Mouse (Mus musculus) liver, embryonic 13.5 days (tissue): ENCODE measurements around the gene Vat1l. TPM values are rescaled to one million over a fixed set of nuclear protein-coding genes. Genes with fewer than 3 reads are reported as not detected.

ENCODE experiments used
- ATAC-seq: fragments of 200-750 bp; cut with Nextera tagmentation; 2 replicates; pipeline ENCODE4 v1.8.0; 2017; ENCODE audit warnings: low read depth, mild to moderate bottlenecking, moderate number of reproducible peaks, moderate library complexity
- DNase-seq: peaks from one replicate; pipeline ENCODE4 v3.0.0; 2022
- H3K27ac ChIP-seq: fragments of 300-500 bp; sonication (generic); 2 replicates; pipeline ENCODE4 v1.5.1; 2015; ENCODE audit warnings: moderate library complexity, mild to moderate bottlenecking, inconsistent platforms
- H3K27me3 ChIP-seq: fragments of 300-500 bp; sonication (generic); 2 replicates; pipeline ENCODE4 v1.6.1; 2015; ENCODE audit warnings: mild to moderate bottlenecking, inconsistent platforms
- H3K36me3 ChIP-seq: fragments of 300-500 bp; sonication (generic); 2 replicates; pipeline ENCODE4 v1.6.1; 2015; ENCODE audit warnings: mild to moderate bottlenecking, inconsistent platforms
- H3K4me1 ChIP-seq: fragments of 300-500 bp; sonication (generic); replicated peaks from 2 replicates; pipeline ENCODE4 v1.6.1; 2015; ENCODE audit warnings: inconsistent platforms
- H3K4me2 ChIP-seq: fragments of 300-500 bp; sonication (generic); 2 replicates; pipeline ENCODE4 v1.6.1; 2015; ENCODE audit warnings: inconsistent platforms, mild to moderate bottlenecking, moderate library complexity
- H3K4me3 ChIP-seq: fragments of 300-500 bp; sonication (generic); replicated peaks from 2 replicates; pipeline ENCODE4 v1.5.1; 2015; ENCODE audit warnings: mild to moderate bottlenecking, inconsistent platforms
- H3K9ac ChIP-seq: fragments of 300-500 bp; sonication (generic); 2 replicates; pipeline ENCODE4 v1.6.1; 2015; ENCODE audit warnings: mild to moderate bottlenecking, inconsistent platforms
- H3K9me3 ChIP-seq: fragments of 300-500 bp; sonication (generic); replicated peaks from 2 replicates; pipeline ENCODE4 v1.6.1; 2016; ENCODE audit warnings: inconsistent platforms
- WGBS: fragments of 180-500 bp; shearing (Covaris S2); methylation state at CpG from one replicate; pipeline ENCODE4 v1.1.7; 2015; ENCODE audit not compliant: insufficient replicate concordance; 5-methylcytosine and 5-hydroxymethylcytosine counted together
- polyA plus RNA-seq: library from polyadenylated mRNA; unstranded; fragments of >200 nt; fragmentation: Nextera tagmentation; extraction: Ambion mirVana; gene quantifications from 2 replicates; pipeline ENCODE4 v1.2.1, GENCODE M21; 2015

The Vat1l gene
- polyA plus RNA-seq, 1 experiment from 2014 or later, result 0.06 TPM

DNA sequence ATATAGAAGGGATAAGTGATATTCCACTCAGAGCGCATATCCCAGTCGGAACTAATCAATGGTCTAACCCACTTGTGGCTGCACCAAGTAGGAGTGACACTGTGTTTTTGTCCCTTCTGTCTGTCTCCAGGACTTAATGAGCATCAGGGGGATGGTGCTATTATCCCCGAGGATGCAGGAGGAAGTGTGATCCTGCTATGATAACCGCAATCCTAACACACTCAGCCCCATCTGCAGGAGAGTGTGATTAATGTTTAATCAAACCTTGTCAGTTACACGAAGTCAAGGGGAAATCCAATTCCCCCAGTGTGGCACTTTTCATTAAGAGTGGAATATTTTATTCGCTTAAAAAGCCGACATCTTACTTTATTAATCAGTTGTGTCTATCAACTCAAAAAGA, 196.3 kb downstream of the Vat1l start:
- 52% methylated on average over 7 of the region's 7 CpGs for WGBS
- H3K36me3 ChIP-seq, result no peaks in the 10 kb centered on the region
- no peaks in the 10 kb centered on the region for H3K27me3 ChIP-seq
- H3K27ac ChIP-seq, result no peak overlapping the region
- H3K4me3 ChIP-seq, result no peak overlapping the region
- ATAC-seq (no peak), DNase-seq (no peak)
- no peaks in the 10 kb centered on the region for H3K4me1 ChIP-seq
- no peaks in the 10 kb centered on the region for H3K9me3 ChIP-seq
- H3K9ac ChIP-seq, result no peak overlapping the region
- no peak overlapping the region for H3K4me2 ChIP-seq

DNA sequence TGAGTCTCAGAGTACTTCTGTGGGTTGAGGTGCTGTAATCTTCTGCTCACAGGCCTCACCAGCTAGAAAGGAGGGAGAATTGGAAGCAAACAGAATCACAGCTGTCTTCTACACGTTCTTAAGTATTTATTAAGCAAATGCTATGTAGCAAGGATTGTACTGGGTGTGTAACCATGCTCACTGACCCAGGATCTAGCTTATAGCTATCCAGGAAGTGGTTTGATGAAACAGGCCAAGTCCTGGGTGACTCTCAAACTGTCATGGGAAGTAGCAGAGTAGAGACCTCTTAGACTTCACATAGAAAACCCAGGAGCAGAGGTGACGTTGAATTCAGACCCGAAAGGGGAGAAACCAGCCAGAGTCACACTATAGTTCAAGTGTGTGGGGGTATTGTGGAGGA, 206.0 kb downstream of the Vat1l start:
- Histone ChIP-seq H3K4me2 (no peak overlapping the region), H3K27ac (no peak overlapping the region), H3K9ac (no peak overlapping the region), H3K9me3 (no peaks in the 10 kb centered on the region), H3K27me3 (no peaks in the 10 kb centered on the region), H3K4me3 (no peak overlapping the region), H3K4me1 (no peaks in the 10 kb centered on the region), H3K36me3 (no peaks in the 10 kb centered on the region)
- no peak for ATAC-seq
- no peak for DNase-seq
- WGBS, result 53% methylated on average over 3 of the region's 3 CpGs

DNA sequence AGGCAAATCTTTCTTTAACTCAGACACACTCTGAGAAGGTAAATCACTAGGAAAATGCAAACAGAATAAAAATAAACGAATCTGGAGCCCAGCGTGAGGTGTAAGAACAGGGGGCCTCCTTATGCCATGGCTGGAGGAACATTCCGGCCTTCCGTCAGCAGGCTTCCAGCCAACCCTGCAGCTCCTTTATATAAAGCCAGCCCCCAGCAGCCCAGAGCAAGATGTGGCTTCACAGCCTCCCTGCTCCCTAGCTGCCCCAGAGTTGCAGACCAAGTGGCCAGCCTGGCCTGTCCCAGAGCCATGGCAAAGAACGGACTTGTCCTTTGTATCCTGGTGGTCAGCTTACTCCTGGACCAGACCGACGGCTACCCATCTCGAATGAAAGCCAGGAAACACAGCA, 212.4 kb downstream of the Vat1l start, which contains the start of gene Clec3a:
Clec3a (plus strand) TSS at position 301 of the 400 bp plus-strand sequence.
- no peaks in the 10 kb centered on the region for H3K36me3 ChIP-seq
- H3K27ac ChIP-seq, result no peak within 1 kb of the TSS
- H3K4me3 ChIP-seq, result no peak within 1 kb of the TSS
- ATAC-seq (no peak), DNase-seq (no peak)
- no peaks in the 10 kb centered on the region for H3K9me3 ChIP-seq
- H3K4me2 ChIP-seq, result no peak within 1 kb of the TSS
- no peaks in the 10 kb centered on the region for H3K4me1 ChIP-seq
- 63% methylated on average over 8 of the region's 8 CpGs for WGBS
- H3K27me3 ChIP-seq, result no peaks in the 10 kb centered on the region
- H3K9ac ChIP-seq, result no peak within 1 kb of the TSS

DNA sequence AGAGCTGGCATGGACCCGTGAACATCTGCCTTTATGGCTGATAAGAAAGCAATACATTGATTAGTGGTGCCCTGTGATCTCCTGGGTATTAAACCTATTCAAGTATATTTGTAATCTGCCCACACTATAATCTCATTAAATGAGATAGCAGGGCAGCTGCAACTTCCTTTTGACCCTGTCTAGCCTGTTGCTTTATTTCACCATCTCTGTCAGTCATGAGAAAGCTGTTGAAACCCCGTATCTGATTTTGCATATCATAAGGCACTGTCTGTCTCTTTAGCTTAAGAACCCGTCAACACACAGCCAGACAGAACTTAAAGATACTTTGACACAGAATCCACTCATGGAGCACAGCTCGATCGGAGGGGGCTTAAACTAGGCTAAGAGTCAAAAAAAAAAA, 213.1 kb downstream of the Vat1l start:
- Histone ChIP-seq H3K4me3 (no peak overlapping the region), H3K27ac (no peak overlapping the region), H3K36me3 (no peaks in the 10 kb centered on the region), H3K27me3 (no peaks in the 10 kb centered on the region), H3K4me2 (no peak overlapping the region), H3K9me3 (no peaks in the 10 kb centered on the region), H3K9ac (no peak overlapping the region), H3K4me1 (no peaks in the 10 kb centered on the region)
- ATAC-seq (no peak), DNase-seq (no peak)
- 46% methylated on average over 5 of the region's 5 CpGs for WGBS

DNA sequence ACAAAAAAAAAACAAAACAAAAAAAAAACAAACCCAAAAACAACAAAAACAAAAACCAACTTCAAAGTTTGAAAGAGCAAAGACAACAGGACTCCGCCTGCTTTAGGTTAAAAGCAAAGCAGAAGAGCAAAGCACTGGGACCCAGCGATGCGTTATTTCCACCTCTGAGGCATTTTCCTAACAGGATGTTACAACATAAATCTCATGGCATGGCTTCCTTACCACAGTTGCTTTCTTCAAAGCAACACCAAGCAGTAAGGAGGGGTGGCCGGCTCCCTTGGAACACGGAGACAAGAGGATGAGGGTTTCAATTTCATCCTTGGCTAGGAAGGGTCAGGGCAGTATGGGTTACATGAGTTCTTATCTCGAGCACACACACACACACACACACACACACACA, 213.5 kb downstream of the Vat1l start:
- Histone ChIP-seq H3K36me3 (no peaks in the 10 kb centered on the region), H3K4me3 (no peak overlapping the region), H3K27me3 (no peaks in the 10 kb centered on the region), H3K9me3 (no peaks in the 10 kb centered on the region), H3K9ac (no peak overlapping the region), H3K27ac (no peak overlapping the region), H3K4me1 (no peaks in the 10 kb centered on the region), H3K4me2 (no peak overlapping the region)
- no peak for ATAC-seq
- no peak for DNase-seq
- WGBS, result 26% methylated on average over 6 of the region's 6 CpGs

DNA sequence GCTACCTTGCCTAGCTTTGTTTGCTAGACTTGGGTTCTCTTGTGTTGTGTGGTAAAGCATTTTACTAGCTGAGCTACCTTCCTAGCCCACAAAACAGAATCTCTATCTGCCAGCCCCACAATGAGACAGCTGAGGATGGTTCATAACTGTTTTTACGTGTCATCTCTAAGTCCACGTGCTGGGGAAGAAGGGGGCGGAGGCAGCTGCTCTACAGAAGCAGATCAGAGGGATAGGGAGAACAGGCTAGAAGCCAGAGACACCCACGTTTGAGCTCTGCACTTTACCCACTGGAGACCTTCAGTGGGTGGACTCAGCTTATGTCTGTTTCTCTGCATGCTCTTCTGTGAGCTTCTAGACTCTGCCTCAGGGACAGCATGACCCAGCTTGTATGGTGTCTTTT, 216.1 kb downstream of the Vat1l start:
- Histone ChIP-seq H3K9ac (no peak overlapping the region), H3K4me2 (no peak overlapping the region), H3K4me3 (no peak overlapping the region), H3K4me1 (no peaks in the 10 kb centered on the region), H3K27me3 (no peaks in the 10 kb centered on the region), H3K36me3 (no peaks in the 10 kb centered on the region), H3K9me3 (no peaks in the 10 kb centered on the region), H3K27ac (no peak overlapping the region)
- WGBS, result 51% methylated on average over 4 of the region's 4 CpGs
- no peak for ATAC-seq
- DNase-seq, result no peak

Other genes starting within 250 kb of the Vat1l start
- gene Nudt7, start 72.1 kb upstream of the Vat1l start, polyA plus RNA-seq, result 16.4 and 19.4 TPM in 2 replicates
- gene Clec3a, start 212.5 kb downstream of the Vat1l start, polyA plus RNA-seq, result not detected in 2 replicates
- gene Wwox, start 234.0 kb downstream of the Vat1l start, polyA plus RNA-seq, result 3.6 and 4.0 TPM in 2 replicates